Mouse (Mus musculus) liver, adult 2 months (tissue): ENCODE measurements around the gene Stat5a. TPM values are rescaled to one million over a fixed set of nuclear protein-coding genes. Genes with fewer than 3 reads are reported as not detected.
A peak's percentile ranks its signal among the peaks of the same experiment; 100 is the strongest.

Experiments
- DNase-seq: peaks from one replicate; pipeline ENCODE4 v3.0.0-alpha.2; 2011; ENCODE audit warnings: low read depth, low spot score; ENCODE audit errors: extremely low read depth
- H3K27ac ChIP-seq: fragments of 200-500 bp; replicated peaks from 2 replicates; pipeline ENCODE4 v1.5.1; 2012; ENCODE audit warnings: low read depth, mild to moderate bottlenecking, control low read depth, inconsistent platforms, low read length; ENCODE audit not compliant: insufficient read depth
- H3K27me3 ChIP-seq: fragments of 200-500 bp; 2 replicates; pipeline ENCODE4 v1.6.1; 2012; ENCODE audit warnings: mild to moderate bottlenecking, moderate library complexity, low read length, inconsistent platforms; ENCODE audit not compliant: control insufficient read depth, insufficient read depth
- H3K36me3 ChIP-seq: fragments of 200-500 bp; 2 replicates; pipeline ENCODE4 v1.6.1; 2012; ENCODE audit warnings: low read length, inconsistent platforms; ENCODE audit not compliant: control insufficient read depth, insufficient read depth
- H3K4me1 ChIP-seq: fragments of 200-500 bp; 2 replicates; pipeline ENCODE4 v1.6.1; 2011; ENCODE audit warnings: low read length; ENCODE audit not compliant: control insufficient read depth, insufficient read depth
- H3K4me3 ChIP-seq: fragments of 200-500 bp; 2 replicates; pipeline ENCODE4 v1.5.1; 2011; ENCODE audit warnings: low read depth, mild to moderate bottlenecking, control low read depth, low read length, moderate library complexity; ENCODE audit not compliant: insufficient read depth
- H3K79me2 ChIP-seq: fragments of 200-500 bp; 2 replicates; pipeline ENCODE4 v1.6.1; 2012; ENCODE audit warnings: inconsistent platforms, mild to moderate bottlenecking, low read length, moderate library complexity; ENCODE audit not compliant: control insufficient read depth, insufficient read depth
- H3K9ac ChIP-seq: fragments of 200-500 bp; 2 replicates; pipeline ENCODE4 v1.6.1; 2012; ENCODE audit warnings: low read depth, mild to moderate bottlenecking, control low read depth, inconsistent platforms, low read length
- CTCF ChIP-seq: fragments of 200-500 bp; IDR thresholded peaks from 2 replicates; pipeline ENCODE4 v1.5.1; 2011; ENCODE audit warnings: low read depth, low read length, control low read depth
- POLR2A ChIP-seq: fragments of 200-500 bp; IDR thresholded peaks from 2 replicates; pipeline ENCODE4 v1.6.1; 2011; ENCODE audit warnings: low read length, control low read depth; ENCODE audit not compliant: insufficient read depth; ENCODE audit errors: extremely low read depth
- WGBS: fragments of 180-500 bp; shearing (Covaris S2); methylation state at CpG from one replicate; pipeline ENCODE4 v1.1.7; 2018; 5-methylcytosine and 5-hydroxymethylcytosine counted together
- polyA plus RNA-seq: library from polyadenylated mRNA; depleted of rRNA; stranded (reverse); fragments of >200 nt; gene quantifications from 2 replicates; pipeline ENCODE4 v1.2.3, GENCODE M21; 2012
- total RNA-seq: library from RNA; depleted of rRNA; stranded (reverse); fragments of >200 nt; gene quantifications from 2 replicates; pipeline ENCODE4 v1.2.3, GENCODE M21; 2014

Gene Stat5a
- total and polyA plus RNA-seq, 2 experiments: 6.9 to 15.0 TPM

DNA sequence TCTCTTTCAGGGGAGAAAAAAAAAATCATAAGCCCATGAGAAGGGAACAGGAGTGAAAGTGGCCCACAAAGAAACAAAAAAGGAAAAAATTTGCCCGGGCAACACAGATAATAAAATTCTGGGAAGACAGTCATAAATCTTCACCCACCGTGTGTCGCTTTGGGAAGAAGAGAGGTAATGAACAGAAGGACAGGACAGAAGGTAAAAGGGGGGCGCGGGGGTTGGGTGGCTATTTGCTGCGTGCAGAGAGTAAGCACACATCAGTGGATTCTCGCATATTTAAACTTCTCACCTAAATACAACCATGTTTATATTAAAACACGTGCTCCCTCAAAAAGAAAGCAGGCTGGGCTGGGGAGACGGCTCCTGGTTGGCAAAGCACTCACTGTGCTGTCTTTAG lies 41.8 kb upstream of the Stat5a start:
- WGBS: 28% methylated on average over 9 of the region's 9 CpGs
- Histone ChIP-seq H3K9ac (no peak overlapping the region), H3K27me3 (no peaks in the 10 kb centered on the region), H3K4me3 (no peak overlapping the region), H3K36me3 (no peaks in the 10 kb centered on the region), H3K27ac (peak overlapping the region; percentile 68), H3K79me2 (peaks cover 41% of the 10 kb centered on the region; the same call in 1 of the 2 replicates), H3K4me1 (peaks cover 47% of the 10 kb centered on the region)
- TF ChIP-seq POLR2A (no peak), CTCF (no peak)
- no peak for DNase-seq

DNA sequence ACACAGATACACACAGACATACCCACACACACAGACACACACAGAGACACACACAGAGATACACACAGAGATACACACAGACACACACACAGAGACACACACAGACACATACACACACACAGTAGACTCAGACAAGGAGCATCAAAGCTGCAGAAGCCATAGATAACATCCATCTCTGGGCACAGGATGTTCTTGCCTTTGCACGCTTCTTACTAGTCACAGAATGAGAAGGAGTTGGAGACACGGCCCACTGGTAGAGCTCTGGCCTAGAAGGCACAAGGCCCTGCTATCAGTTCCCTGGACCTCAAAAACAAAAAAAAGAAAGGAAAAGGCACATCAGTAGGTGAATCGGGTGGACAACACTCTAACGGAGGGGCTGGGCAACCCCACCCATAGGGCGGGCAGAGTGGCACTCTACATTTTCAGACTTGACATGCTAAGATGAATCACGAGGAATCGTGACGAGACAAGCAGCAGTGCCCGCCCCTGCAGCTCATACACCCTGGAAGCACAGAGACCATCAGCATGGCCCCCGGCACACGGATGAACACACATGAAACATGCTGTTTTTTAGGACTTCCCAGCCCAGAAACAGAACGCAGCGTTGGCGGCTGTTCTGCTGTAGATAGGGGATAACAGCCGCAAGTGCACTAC lies 40.7 kb upstream of the Stat5a start:
- Histone ChIP-seq H3K27ac (peak overlapping the region; percentile 68; the same call in 1 of the 2 replicates), H3K4me1 (peaks cover 50% of the 10 kb centered on the region), H3K9ac (peak overlapping the region; percentile 8; the same call in 1 of the 2 replicates), H3K27me3 (no peaks in the 10 kb centered on the region), H3K4me3 (no peak overlapping the region), H3K79me2 (peaks cover 41% of the 10 kb centered on the region; the same call in 1 of the 2 replicates), H3K36me3 (no peaks in the 10 kb centered on the region)
- 82% methylated on average over 15 of the region's 15 CpGs for whole genome bisulfite sequencing
- TF ChIP-seq CTCF (no peak), POLR2A (no peak)
- DNase-seq: no peak

DNA sequence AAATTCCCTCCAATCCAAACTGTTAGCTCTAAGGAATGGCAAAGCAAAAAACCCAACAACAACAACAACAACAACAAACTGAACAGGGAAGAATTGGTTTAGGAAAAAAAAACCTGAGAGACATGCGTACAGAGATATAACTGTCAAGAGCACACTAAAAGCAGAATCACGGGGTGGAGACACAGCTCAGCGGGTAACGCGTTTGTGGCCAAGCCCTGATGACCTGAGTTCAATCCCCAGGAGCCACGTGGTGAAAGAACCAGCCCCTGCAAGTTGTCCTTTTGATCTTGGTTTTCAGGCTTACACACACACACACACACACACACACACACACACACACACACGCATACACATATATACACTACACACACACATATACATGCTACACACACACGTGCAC lies 40.1 kb upstream of the Stat5a start:
- H3K4me1 ChIP-seq: peaks cover 50% of the 10 kb centered on the region
- no peaks in the 10 kb centered on the region for H3K36me3 ChIP-seq
- no peak overlapping the region for H3K9ac ChIP-seq
- peak; percentile 85 for DNase-seq
- 33% methylated on average over 8 of the region's 8 CpGs for WGBS
- no peak overlapping the region for H3K4me3 ChIP-seq
- H3K79me2 ChIP-seq: peaks cover 41% of the 10 kb centered on the region; the same call in 1 of the 2 replicates
- H3K27me3 ChIP-seq: no peaks in the 10 kb centered on the region
- peak overlapping the region; percentile 27 for H3K27ac ChIP-seq
- no peak for TF ChIP-seq POLR2A
- no peak for TF ChIP-seq CTCF

DNA sequence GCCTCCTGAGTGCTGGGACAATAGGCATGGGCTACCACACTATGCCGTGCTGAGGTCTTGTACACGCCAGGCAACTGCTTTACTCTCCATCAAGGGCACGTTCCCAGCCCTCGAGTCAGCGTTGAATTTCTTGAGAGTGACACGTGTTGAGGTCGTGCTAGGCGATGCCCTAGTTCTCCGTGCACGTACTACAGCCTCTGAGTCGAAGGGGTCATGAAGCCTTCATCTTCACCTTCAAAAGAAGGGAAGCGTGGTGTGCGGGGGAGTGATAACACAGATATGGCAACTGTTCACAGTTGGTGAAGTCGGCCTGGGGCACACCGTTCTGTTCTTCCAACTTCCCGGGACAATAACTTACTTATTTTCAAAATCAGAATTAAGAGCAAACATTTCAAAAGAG lies 39.5 kb upstream of the Stat5a start:
- peaks cover 47% of the 10 kb centered on the region for H3K4me1 ChIP-seq
- no peak overlapping the region; the same call in 1 of the 2 replicates for H3K4me3 ChIP-seq
- H3K79me2 ChIP-seq: peaks cover 43% of the 10 kb centered on the region; the same call in 1 of the 2 replicates
- no peaks in the 10 kb centered on the region for H3K27me3 ChIP-seq
- DNase-seq: peak; percentile 73
- no peak for TF ChIP-seq POLR2A
- TF ChIP-seq CTCF: no peak
- WGBS: 31% methylated on average over 16 of the region's 16 CpGs
- H3K27ac ChIP-seq: peak overlapping the region; percentile 4
- no peaks in the 10 kb centered on the region for H3K36me3 ChIP-seq
- no peak overlapping the region; the same call in 1 of the 2 replicates for H3K9ac ChIP-seq

DNA sequence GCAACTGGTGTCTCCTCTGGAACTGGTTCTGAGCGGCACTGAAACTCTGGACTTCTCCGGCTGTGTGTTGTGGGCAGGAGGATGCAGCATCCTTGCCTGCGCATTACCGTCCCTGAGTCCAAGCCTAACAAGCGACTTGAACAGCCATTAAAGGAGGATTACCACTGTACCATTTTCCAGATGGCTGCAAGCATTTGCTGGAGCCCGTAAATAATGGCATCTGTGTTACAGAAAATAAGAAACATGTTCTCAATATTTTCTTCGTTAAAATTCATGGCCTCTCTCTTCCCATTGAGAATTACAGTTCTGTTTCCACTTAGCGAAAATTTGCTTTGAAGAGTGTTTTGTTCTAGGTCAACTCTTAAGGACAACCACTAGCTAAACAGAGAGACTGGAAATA lies 39.1 kb upstream of the Stat5a start:
- TF ChIP-seq POLR2A: no peak
- no peak for TF ChIP-seq CTCF
- H3K9ac ChIP-seq: peak overlapping the region; percentile 28; the same call in 1 of the 2 replicates
- peaks cover 43% of the 10 kb centered on the region; the same call in 1 of the 2 replicates for H3K79me2 ChIP-seq
- peak overlapping the region; percentile 4; the same call in 1 of the 2 replicates for H3K27ac ChIP-seq
- 48% methylated on average over 8 of the region's 8 CpGs for WGBS
- no peak overlapping the region; the same call in 1 of the 2 replicates for H3K4me3 ChIP-seq
- no peaks in the 10 kb centered on the region for H3K36me3 ChIP-seq
- no peak for DNase-seq
- no peaks in the 10 kb centered on the region for H3K27me3 ChIP-seq
- H3K4me1 ChIP-seq: peaks cover 44% of the 10 kb centered on the region

DNA sequence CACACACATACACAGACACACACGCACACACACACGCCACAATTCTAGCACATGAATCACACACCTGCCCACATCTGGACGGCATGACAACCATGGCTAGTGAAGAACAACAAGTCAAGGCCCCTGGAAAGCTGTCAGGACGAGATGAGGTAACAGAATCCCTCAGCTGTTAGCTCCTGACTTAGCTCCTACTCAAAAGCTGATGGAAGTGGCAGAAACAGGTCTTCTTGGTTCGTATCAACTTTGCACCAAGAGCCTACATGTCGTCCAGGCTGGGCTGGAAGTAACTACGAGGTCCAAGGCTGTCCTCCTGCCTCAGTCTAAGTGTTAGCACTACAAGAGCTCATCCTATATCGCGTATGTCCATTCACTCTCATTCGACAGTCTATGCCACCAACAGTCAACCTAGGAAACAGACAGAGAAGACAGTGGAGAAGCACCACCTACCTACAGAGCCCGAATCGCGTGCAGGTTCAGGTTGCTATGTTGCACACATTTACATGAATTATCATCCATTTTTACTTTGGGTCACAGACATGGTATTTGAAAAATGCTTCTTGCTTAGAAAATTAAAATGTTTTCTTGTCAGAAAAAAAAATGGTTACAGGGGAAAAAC lies 37.4 kb upstream of the Stat5a start:
- peak; percentile 75 for DNase-seq
- H3K27ac ChIP-seq: peak overlapping the region; percentile 70
- peak overlapping the region; percentile 54 for H3K4me3 ChIP-seq

More for the DNA sequence above, 37.4 kb upstream of the Stat5a start:
- H3K27me3 ChIP-seq: no peaks in the 10 kb centered on the region
- no peak for TF ChIP-seq POLR2A
- no peak for TF ChIP-seq CTCF
- no peaks in the 10 kb centered on the region for H3K36me3 ChIP-seq
- H3K4me1 ChIP-seq: peaks cover 28% of the 10 kb centered on the region
- H3K9ac ChIP-seq: peak overlapping the region; percentile 83
- WGBS: 28% methylated on average over 13 of the region's 13 CpGs
- peaks cover 45% of the 10 kb centered on the region; the same call in 1 of the 2 replicates for H3K79me2 ChIP-seq
